Mouse (Mus musculus): ENCODE results near the gene Clpx. TPM values are rescaled to one million over a fixed set of nuclear protein-coding genes. Genes with fewer than 3 reads are reported as not detected.

Clpx gene
- total RNA-seq, 1 experiment = 24.1 TPM

DNA sequence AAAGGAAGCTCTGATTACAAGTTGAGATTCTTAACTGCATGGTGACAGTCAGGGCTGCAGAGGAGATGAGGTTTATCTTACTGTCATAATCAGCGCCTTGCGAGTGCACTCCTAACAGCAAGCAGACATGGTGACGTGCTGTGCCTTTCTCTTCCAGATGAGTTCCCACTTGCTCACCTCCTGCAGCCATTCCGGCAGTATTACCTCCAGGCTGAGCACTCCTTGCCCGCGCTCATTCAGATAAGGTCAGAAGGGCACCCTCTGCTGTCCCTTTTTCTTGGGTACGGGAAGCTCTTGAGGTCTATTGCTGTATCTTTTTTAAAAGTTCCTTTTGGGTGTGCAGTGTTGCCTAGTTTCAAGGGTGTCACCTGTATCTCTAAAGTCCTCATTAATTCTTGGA is 62.5 kb downstream of the Clpx start:
- no peak overlapping the region for H3K27ac ChIP-seq (ENCODE audit: insufficient read depth, low read depth, low read length, poor library complexity, severe bottlenecking)
- no peaks in the 10 kb centered on the region for H3K9me3 ChIP-seq (ENCODE audit: control insufficient read depth, insufficient read depth, low read depth, low read length)
- no peak for TF ChIP-seq HCFC1 (IDR thresholded peaks at IDR 0.05; ENCODE audit: borderline replicate concordance, insufficient read depth, low read length)
- no peak for TF ChIP-seq ZNF384 (IDR thresholded peaks at IDR 0.05; ENCODE audit: low read depth, low read length)
- TF ChIP-seq ZC3H11A (IDR thresholded peaks at IDR 0.05; ENCODE audit: borderline replicate concordance, low read depth, low read length) = no peak
- TF ChIP-seq CHD2 (IDR thresholded peaks at IDR 0.05; ENCODE audit: low read depth, low read length) = no peak
- no peak for TF ChIP-seq MAFK (IDR thresholded peaks at IDR 0.05; ENCODE audit: insufficient read depth, low read depth, low read length)
- no peaks in the 10 kb centered on the region; a peak in 1 of 4 replicates for H3K4me1 ChIP-seq (ENCODE audit: control insufficient read depth in 2 of 2, insufficient read depth in 2 of 2, low read length in 2 of 2, poor library complexity in 1 of 2)
- H3K9ac ChIP-seq (ENCODE audit: insufficient read depth, low read depth, low read length, poor library complexity, severe bottlenecking) = no peak overlapping the region
- peaks cover 23% of the 10 kb centered on the region for H3K36me3 ChIP-seq (ENCODE audit: control insufficient read depth, insufficient read depth, low read length, poor library complexity, severe bottlenecking)
- in situ Hi-C loops (cut with MboI; ENCODE audit: low sequenced_read_pairs in 2 of 2, unreplicated experiment in 2 of 2) = no loop called here
- H3K4me3 ChIP-seq (ENCODE audit: insufficient read depth in 1 of 2, low read depth in 1 of 2, low read length in 2 of 2, poor library complexity in 1 of 2, severe bottlenecking in 1 of 2) = no peak overlapping the region
- DNase-seq (ENCODE audit: low read depth, low spot score) = no peak

DNA sequence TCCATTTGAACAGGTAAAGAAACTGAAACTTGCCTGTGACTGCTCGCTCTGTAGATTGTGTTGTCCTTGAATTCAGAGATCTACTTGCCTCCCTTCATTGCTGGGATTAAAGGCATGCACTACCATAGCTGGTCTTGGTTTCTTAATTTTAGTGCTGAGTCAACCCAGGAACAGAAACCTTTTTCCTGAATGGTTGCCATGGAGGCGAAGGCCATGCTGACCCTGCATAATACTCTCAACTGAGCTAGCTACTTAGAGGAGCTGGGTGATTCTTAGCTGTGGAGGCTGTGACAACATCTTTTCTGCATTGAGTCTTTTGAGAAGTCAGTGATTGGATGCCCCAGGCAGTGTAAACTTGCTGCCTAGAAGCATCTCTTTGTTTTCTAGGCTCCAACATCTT is 62.9 kb downstream of the Clpx start:
- Histone ChIP-seq H3K4me3 (ENCODE audit: insufficient read depth in 1 of 2, low read depth in 1 of 2, low read length in 2 of 2, poor library complexity in 1 of 2, severe bottlenecking in 1 of 2) (no peak overlapping the region), H3K9ac (ENCODE audit: insufficient read depth, low read depth, low read length, poor library complexity, severe bottlenecking) (no peak overlapping the region), H3K27ac (ENCODE audit: insufficient read depth, low read depth, low read length, poor library complexity, severe bottlenecking) (no peak overlapping the region), H3K4me1 (ENCODE audit: control insufficient read depth in 2 of 2, insufficient read depth in 2 of 2, low read length in 2 of 2, poor library complexity in 1 of 2) (no peaks in the 10 kb centered on the region; a peak in 1 of 4 replicates), H3K36me3 (ENCODE audit: control insufficient read depth, insufficient read depth, low read length, poor library complexity, severe bottlenecking) (peaks cover 23% of the 10 kb centered on the region), H3K9me3 (ENCODE audit: control insufficient read depth, insufficient read depth, low read depth, low read length) (no peaks in the 10 kb centered on the region)
- no peak for TF ChIP-seq MAFK (IDR thresholded peaks at IDR 0.05; ENCODE audit: insufficient read depth, low read depth, low read length)
- TF ChIP-seq HCFC1 (IDR thresholded peaks at IDR 0.05; ENCODE audit: borderline replicate concordance, insufficient read depth, low read length) = no peak
- no peak for TF ChIP-seq ZC3H11A (IDR thresholded peaks at IDR 0.05; ENCODE audit: borderline replicate concordance, low read depth, low read length)
- in situ Hi-C loops (cut with MboI; ENCODE audit: low sequenced_read_pairs in 2 of 2, unreplicated experiment in 2 of 2) = no loop called here
- DNase-seq (ENCODE audit: low read depth, low spot score) = no peak

DNA sequence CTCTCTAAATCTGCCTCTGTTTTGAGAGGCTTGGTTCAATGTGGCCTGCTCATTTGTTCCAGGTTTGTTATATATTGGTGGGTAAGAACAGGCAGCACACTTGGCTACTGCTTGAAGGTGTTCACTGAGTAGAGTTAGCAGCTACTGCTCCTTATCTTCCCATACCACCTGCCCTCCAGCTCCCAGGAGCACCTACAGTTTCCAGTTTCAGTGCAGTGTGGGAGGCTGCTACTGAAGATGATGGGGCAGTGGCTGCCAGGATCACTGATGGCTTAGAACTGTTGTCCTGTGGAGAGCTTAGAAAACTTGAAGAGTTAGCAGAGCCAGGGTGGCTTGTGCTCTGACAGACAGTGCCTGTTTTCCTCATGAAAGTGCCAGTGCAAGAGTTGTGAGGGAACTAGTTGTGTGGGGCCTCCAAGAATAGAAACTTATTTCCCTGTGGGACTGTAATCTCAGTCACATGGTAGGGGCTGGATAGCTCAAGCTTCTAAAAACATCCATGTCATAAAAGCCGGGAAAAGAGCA is 65.0 kb downstream of the Clpx start:
- Histone ChIP-seq H3K27ac (ENCODE audit: insufficient read depth, low read depth, low read length, poor library complexity, severe bottlenecking) (no peak overlapping the region), H3K9ac (ENCODE audit: insufficient read depth, low read depth, low read length, poor library complexity, severe bottlenecking) (no peak overlapping the region), H3K36me3 (ENCODE audit: control insufficient read depth, insufficient read depth, low read length, poor library complexity, severe bottlenecking) (peaks cover 22% of the 10 kb centered on the region), H3K9me3 (ENCODE audit: control insufficient read depth, insufficient read depth, low read depth, low read length) (no peaks in the 10 kb centered on the region), H3K4me1 (ENCODE audit: control insufficient read depth in 2 of 2, insufficient read depth in 2 of 2, low read length in 2 of 2, poor library complexity in 1 of 2) (peaks cover 0 to 2% of the 10 kb centered on the region in 2 experiments; a peak in 1 of 4 replicates), H3K4me3 (ENCODE audit: insufficient read depth in 1 of 2, low read depth in 1 of 2, low read length in 2 of 2, poor library complexity in 1 of 2, severe bottlenecking in 1 of 2) (no peak overlapping the region)
- in situ Hi-C loops (cut with MboI; ENCODE audit: low sequenced_read_pairs in 2 of 2, unreplicated experiment in 2 of 2) = no loop called here
- no peak for DNase-seq (ENCODE audit: low read depth, low spot score)
- no peak for TF ChIP-seq MAFK (IDR thresholded peaks at IDR 0.05; ENCODE audit: insufficient read depth, low read depth, low read length)
- no peak for TF ChIP-seq CHD2 (IDR thresholded peaks at IDR 0.05; ENCODE audit: low read depth, low read length)
- TF ChIP-seq ZNF384 (IDR thresholded peaks at IDR 0.05; ENCODE audit: low read depth, low read length) = no peak

DNA sequence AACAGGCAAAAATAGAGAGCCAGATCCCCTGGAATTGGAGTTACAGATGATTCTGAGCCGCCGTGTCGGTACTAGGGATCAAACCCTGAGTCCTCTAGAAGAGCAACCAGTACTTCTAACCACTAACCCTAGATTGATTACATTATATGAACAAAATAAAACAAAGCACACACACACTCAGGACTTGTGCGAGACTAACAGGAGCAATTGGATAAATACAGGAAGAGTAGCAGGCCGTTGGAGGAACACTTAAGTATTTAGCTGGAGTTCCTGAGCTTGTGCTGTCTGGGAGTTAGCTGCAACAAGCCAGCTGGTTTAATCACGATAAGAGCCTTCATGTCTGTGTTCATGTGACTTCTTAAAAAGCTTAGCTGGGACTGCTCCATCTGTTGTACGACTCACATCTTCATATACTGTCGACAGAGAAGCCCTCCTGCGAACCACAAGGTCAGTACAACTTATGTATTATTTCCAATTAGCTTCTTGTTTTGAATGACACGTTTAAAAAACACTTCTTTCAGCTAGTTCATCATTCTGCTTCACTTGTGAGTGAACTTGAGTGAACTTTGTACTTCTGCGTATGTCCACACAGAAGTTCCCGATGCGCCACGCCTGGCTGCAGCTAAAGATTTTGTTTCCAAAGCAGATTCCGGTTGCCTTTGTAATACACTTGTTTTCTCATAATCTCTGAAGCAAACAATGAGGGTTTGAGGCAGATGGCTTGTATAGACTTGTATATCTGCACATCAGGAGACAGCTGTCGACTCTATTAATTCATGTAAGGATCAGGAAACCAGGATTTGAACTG is 66.8 kb downstream of the Clpx start, which contains the start of gene Ubap1l:
Ubap1l (plus strand) TSS at position 401 of the 808 bp plus-strand sequence.
- H3K9ac ChIP-seq (ENCODE audit: insufficient read depth, low read depth, low read length, poor library complexity, severe bottlenecking) = no peak within 1 kb of the TSS
- H3K9me3 ChIP-seq (ENCODE audit: control insufficient read depth, insufficient read depth, low read depth, low read length) = no peaks in the 10 kb centered on the region
- TF ChIP-seq CHD2 (IDR thresholded peaks at IDR 0.05; ENCODE audit: low read depth, low read length) (no peak), ZNF384 (IDR thresholded peaks at IDR 0.05; ENCODE audit: low read depth, low read length) (no peak), ZC3H11A (IDR thresholded peaks at IDR 0.05; ENCODE audit: borderline replicate concordance, low read depth, low read length) (no peak), HCFC1 (IDR thresholded peaks at IDR 0.05; ENCODE audit: borderline replicate concordance, insufficient read depth, low read length) (no peak), MAFK (IDR thresholded peaks at IDR 0.05; ENCODE audit: insufficient read depth, low read depth, low read length) (no peak)
- in situ Hi-C loops (cut with MboI; ENCODE audit: low sequenced_read_pairs in 2 of 2, unreplicated experiment in 2 of 2) = no loop called here
- H3K27ac ChIP-seq (ENCODE audit: insufficient read depth, low read depth, low read length, poor library complexity, severe bottlenecking) = no peak within 1 kb of the TSS
- peaks cover 0 to 2% of the 10 kb centered on the region in 2 experiments; a peak in 1 of 4 replicates for H3K4me1 ChIP-seq (ENCODE audit: control insufficient read depth in 2 of 2, insufficient read depth in 2 of 2, low read length in 2 of 2, poor library complexity in 1 of 2)
- peaks cover 17% of the 10 kb centered on the region for H3K36me3 ChIP-seq (ENCODE audit: control insufficient read depth, insufficient read depth, low read length, poor library complexity, severe bottlenecking)
- H3K4me3 ChIP-seq (ENCODE audit: insufficient read depth in 1 of 2, low read depth in 1 of 2, low read length in 2 of 2, poor library complexity in 1 of 2, severe bottlenecking in 1 of 2) = no peak within 1 kb of the TSS
- DNase-seq (ENCODE audit: low read depth, low spot score) = no peak

Measured in ES-E14 (cell line).